Mouse (Mus musculus) CH12.LX (cell line): ENCODE measurements around the gene Marcksl1.

ENCODE experiments used
- CHD1 ChIP-seq: IDR thresholded peaks from 2 replicates; pipeline ENCODE4 v1.6.1; 2012; ENCODE audit warnings: low read depth, low read length, improper control_type of control experiment, inconsistent platforms
- CTCF ChIP-seq, 2 experiments: IDR thresholded peaks in 1 of 2; conservative IDR thresholded peaks in 1 of 2; 2 replicates each; pipeline ENCODE4 v1.5.1; 2011 to 2012; ENCODE audit warnings: low read depth in 2 of 2, low read length in 2 of 2, improper control_type of control experiment in 1 of 2, inconsistent platforms in 1 of 2, mild to moderate bottlenecking in 1 of 2, moderate library complexity in 1 of 2
- E2F4 ChIP-seq: IDR thresholded peaks from 2 replicates; pipeline ENCODE4 v1.6.1; 2011; ENCODE audit warnings: low read depth, low read length, improper control_type of control experiment; ENCODE audit not compliant: insufficient replicate concordance
- HCFC1 ChIP-seq: IDR thresholded peaks from 2 replicates; pipeline ENCODE4 v1.6.1; 2012; ENCODE audit warnings: low read depth, mild to moderate bottlenecking, inconsistent platforms, low read length, improper control_type of control experiment
- JUND ChIP-seq: conservative IDR thresholded peaks from 2 replicates; pipeline ENCODE4 v1.6.1; 2011; ENCODE audit warnings: low read depth, low read length, improper control_type of control experiment
- MAX ChIP-seq: IDR thresholded peaks from 2 replicates; pipeline ENCODE4 v1.6.1; 2011; ENCODE audit warnings: low read length, improper control_type of control experiment
- MAZ ChIP-seq: IDR thresholded peaks from 2 replicates; pipeline ENCODE4 v1.6.1; 2012; ENCODE audit warnings: low read depth, mild to moderate bottlenecking, inconsistent platforms, low read length, improper control_type of control experiment, moderate library complexity
- POLR2A ChIP-seq: IDR thresholded peaks from 2 replicates; pipeline ENCODE4 v1.6.1; 2011; ENCODE audit warnings: low read depth, mild to moderate bottlenecking, improper control_type of control experiment, low read length
- SMC3 ChIP-seq: IDR thresholded peaks from 2 replicates; pipeline ENCODE4 v1.6.1; 2011; ENCODE audit warnings: low read depth, low read length, improper control_type of control experiment
- ZKSCAN1 ChIP-seq: IDR thresholded peaks from 2 replicates; pipeline ENCODE4 v1.6.1; 2012; ENCODE audit warnings: low read depth, inconsistent platforms, low read length, improper control_type of control experiment, borderline replicate concordance
- ZMIZ1 ChIP-seq: IDR thresholded peaks from 2 replicates; pipeline ENCODE4 v1.6.1; 2012; ENCODE audit warnings: low read depth, mild to moderate bottlenecking, inconsistent platforms, low read length, improper control_type of control experiment

GRCm38 (mm10) chr4:129500607-129501566, 12.5 kb upstream of the Marcksl1 start:
- TF ChIP-seq CTCF (conservative IDR thresholded peaks at IDR 0.05 in 1 of 2, IDR thresholded peaks at IDR 0.05 in 1 of 2; ENCODE audit: low read depth in 2 of 2, low read length in 2 of 2) (no peak), HCFC1 (no peak), E2F4 (no peak), MAZ (no peak), MAX (no peak; the same call in 1 of the 2 replicates), ZMIZ1 (peak; percentile 80), ZKSCAN1 (no peak), CHD1 (no peak), POLR2A (peak; percentile 95), SMC3 (no peak), JUND (no peak)
